Mouse (Mus musculus) intestine, postnatal 0 days (tissue): Measurements from ENCODE around the gene Gm17581. TPM values are rescaled to one million over a fixed set of nuclear protein-coding genes. Genes with fewer than 3 reads are reported as not detected.
"Not testable (repeated sequence)": the region's sequence is repeated elsewhere in the genome, so short reads cannot be mapped to it uniquely, and the experiment has no call there.

Experiments
- ATAC-seq: fragments of 200-750 bp; cut with Nextera tagmentation; 2 replicates; pipeline ENCODE4 v1.8.0; 2017; ENCODE audit warnings: mild to moderate bottlenecking, moderate TSS enrichment, moderate library complexity
- H3K27ac ChIP-seq: fragments of 300-500 bp; sonication (generic); 2 replicates; pipeline ENCODE4 v1.5.1; 2014; ENCODE audit warnings: mild to moderate bottlenecking, low read depth, low read length, moderate library complexity
- H3K27me3 ChIP-seq: fragments of 300-500 bp; sonication (generic); replicated peaks from 2 replicates; pipeline ENCODE4 v1.6.1; 2014; ENCODE audit warnings: low read length, mixed read lengths; ENCODE audit not compliant: control insufficient read depth, insufficient read depth
- H3K36me3 ChIP-seq: fragments of 300-500 bp; sonication (generic); 2 replicates; pipeline ENCODE4 v1.6.1; 2014; ENCODE audit warnings: mild to moderate bottlenecking, moderate library complexity; ENCODE audit not compliant: control insufficient read depth, insufficient read depth
- H3K4me1 ChIP-seq: fragments of 300-500 bp; sonication (generic); replicated peaks from 2 replicates; pipeline ENCODE4 v1.6.1; 2014; ENCODE audit warnings: antibody characterized with exemption, low read length, mixed read lengths; ENCODE audit not compliant: control insufficient read depth, insufficient read depth
- H3K4me2 ChIP-seq: fragments of 300-500 bp; sonication (generic); replicated peaks from 2 replicates; pipeline ENCODE4 v1.6.1; 2014; ENCODE audit warnings: low read depth, mild to moderate bottlenecking, moderate library complexity
- H3K4me3 ChIP-seq: fragments of 300-500 bp; sonication (generic); 2 replicates; pipeline ENCODE4 v1.5.1; 2014; ENCODE audit warnings: low read depth, low read length
- H3K9ac ChIP-seq: fragments of 300-500 bp; sonication (generic); 2 replicates; pipeline ENCODE4 v1.6.1; 2014; ENCODE audit warnings: mild to moderate bottlenecking, low read depth, low read length
- H3K9me3 ChIP-seq: fragments of 300-500 bp; sonication (generic); 2 replicates; pipeline ENCODE4 v1.6.1; 2016; ENCODE audit warnings: mixed run types; ENCODE audit not compliant: control insufficient read depth
- CTCF ChIP-seq: sonication (generic); IDR thresholded peaks from 2 replicates; pipeline ENCODE4 v1.5.1; 2016; ENCODE audit warnings: low read depth, mild to moderate bottlenecking, control low read depth, antibody characterized with exemption, moderate library complexity
- WGBS: fragments of 180-500 bp; shearing (Covaris S2); extraction: QIAGEN DNeasy Blood & Tissue Kit; methylation state at CpG from one replicate; pipeline ENCODE4 v1.1.7; 2014; 5-methylcytosine and 5-hydroxymethylcytosine counted together
- polyA plus RNA-seq: library from polyadenylated mRNA; unstranded; fragments of >200 nt; fragmentation: Nextera tagmentation; extraction: Ambion mirVana; gene quantifications from 2 replicates; pipeline ENCODE4 v1.2.1, GENCODE M21; 2015

Gene Gm17581
- polyA plus RNA-seq, 1 experiment from 2014 or later: not detected

DNA sequence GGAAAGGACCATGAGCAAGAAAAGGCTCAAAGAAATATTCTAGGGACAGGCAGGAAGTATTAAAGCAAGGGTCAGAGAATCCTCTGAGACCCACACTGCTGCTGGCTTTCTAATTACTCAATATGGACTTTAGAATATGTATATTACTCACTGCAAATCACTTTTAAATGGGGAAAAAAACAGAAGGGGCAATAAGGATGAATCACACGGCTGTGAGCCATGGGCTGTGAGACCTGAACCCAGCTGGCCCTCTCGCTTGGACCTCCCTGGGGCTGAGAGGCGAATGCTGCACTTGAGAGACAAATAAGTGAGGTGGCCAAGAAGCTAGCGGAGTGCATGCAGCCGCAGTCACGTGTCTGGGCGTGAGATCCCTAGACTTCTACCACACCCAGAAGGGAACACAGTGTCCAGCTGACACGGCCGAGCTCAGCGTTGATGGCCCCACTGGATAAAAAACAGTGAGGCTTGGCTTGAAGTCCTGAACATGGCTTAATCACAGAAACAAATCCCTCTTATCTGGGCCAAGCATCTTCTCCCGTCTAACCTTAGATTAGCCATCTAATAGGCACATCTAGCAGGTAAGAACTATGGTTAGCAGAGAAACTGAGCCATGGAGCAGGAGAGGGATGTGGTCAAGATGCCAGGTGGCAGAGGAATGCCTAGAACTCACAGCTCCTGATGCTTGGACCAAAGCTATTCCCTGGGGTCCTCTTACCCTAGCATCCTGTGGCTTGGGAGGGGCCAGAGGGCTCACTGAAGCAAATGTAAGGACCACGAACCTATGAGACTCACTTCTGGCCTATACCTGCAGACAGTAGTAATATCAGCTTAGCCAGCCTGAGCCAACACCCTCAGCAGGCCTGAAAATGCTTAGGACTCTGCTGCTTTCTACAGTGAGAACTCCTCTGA lies 18.3 kb downstream of the Gm17581 start:
- Histone ChIP-seq H3K4me2 (no peak overlapping the region), H3K9ac (0 out of 2 replicates have a peak overlapping the region, but pooled peaks have one; percentile 17), H3K4me1 (no peaks in the 10 kb centered on the region), H3K36me3 (peaks cover 66% of the 10 kb centered on the region), H3K27me3 (no peaks in the 10 kb centered on the region), H3K27ac (peak overlapping the region; percentile 73), H3K4me3 (no peak overlapping the region), H3K9me3 (no peaks in the 10 kb centered on the region)
- peak; percentile 86 for ATAC-seq
- WGBS: 59% methylated on average over 12 of the region's 12 CpGs
- no peak for TF ChIP-seq CTCF

GRCm38 (mm10) chr2:155710557-155710956 lies 25.1 kb downstream of the Gm17581 start:
- no peak for ATAC-seq
- H3K27me3 ChIP-seq: no peaks in the 10 kb centered on the region
- WGBS: 81% methylated on average over 11 of the region's 11 CpGs
- H3K36me3 ChIP-seq: peaks cover 82% of the 10 kb centered on the region
- H3K9ac ChIP-seq: no peak overlapping the region
- H3K27ac ChIP-seq: no peak overlapping the region
- H3K4me3 ChIP-seq: no peak overlapping the region
- H3K4me2 ChIP-seq: no peak overlapping the region
- H3K4me1 ChIP-seq: no peaks in the 10 kb centered on the region
- TF ChIP-seq CTCF: no peak
- no peaks in the 10 kb centered on the region for H3K9me3 ChIP-seq

- Histone ChIP-seq H3K9me3 (no peaks in the 10 kb centered on the region), H3K36me3 (peaks cover 69% of the 10 kb centered on the region), H3K27me3 (no peaks in the 10 kb centered on the region), H3K9ac (no peak overlapping the region), H3K4me2 (no peak overlapping the region), H3K4me1 (no peaks in the 10 kb centered on the region), H3K27ac (no peak overlapping the region), H3K4me3 (no peak overlapping the region)
- ATAC-seq: no peak
- TF ChIP-seq CTCF: 0 out of 2 replicates have a peak, but pooled peaks have one; percentile 4
- 78% methylated on average over 4 of the region's 4 CpGs for WGBS
Measured at GRCm38 (mm10) chr2:155707251-155707650, 28.4 kb downstream of the Gm17581 start.

DNA sequence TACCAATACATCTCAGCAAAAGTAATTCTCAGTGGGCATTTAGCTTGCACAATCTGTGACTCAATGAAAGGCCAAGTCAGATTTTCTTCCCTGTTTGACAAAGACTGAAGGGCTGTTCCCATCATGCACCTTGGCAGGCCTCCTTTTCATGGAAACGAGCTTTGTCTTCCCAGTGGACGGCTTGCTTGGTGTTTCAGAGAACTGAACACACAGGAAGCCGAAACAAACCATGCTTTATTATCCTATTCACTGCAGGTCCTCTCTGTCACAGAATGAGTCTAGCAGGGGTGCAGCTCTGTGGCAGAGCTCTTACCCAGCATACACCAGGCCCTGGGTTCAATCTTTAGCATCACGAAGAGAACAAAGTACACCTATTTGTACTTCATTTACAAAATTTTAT lies 32.0 kb downstream of the Gm17581 start:
- TF ChIP-seq CTCF: no peak
- H3K9ac ChIP-seq: no peak overlapping the region
- peaks cover 56% of the 10 kb centered on the region for H3K36me3 ChIP-seq
- no peaks in the 10 kb centered on the region for H3K4me1 ChIP-seq
- H3K4me3 ChIP-seq: no peak overlapping the region
- H3K4me2 ChIP-seq: no peak overlapping the region
- H3K27me3 ChIP-seq: no peaks in the 10 kb centered on the region
- no peaks in the 10 kb centered on the region for H3K9me3 ChIP-seq
- WGBS: 65% methylated on average over 4 of the region's 4 CpGs
- no peak overlapping the region for H3K27ac ChIP-seq
- ATAC-seq: no peak

DNA sequence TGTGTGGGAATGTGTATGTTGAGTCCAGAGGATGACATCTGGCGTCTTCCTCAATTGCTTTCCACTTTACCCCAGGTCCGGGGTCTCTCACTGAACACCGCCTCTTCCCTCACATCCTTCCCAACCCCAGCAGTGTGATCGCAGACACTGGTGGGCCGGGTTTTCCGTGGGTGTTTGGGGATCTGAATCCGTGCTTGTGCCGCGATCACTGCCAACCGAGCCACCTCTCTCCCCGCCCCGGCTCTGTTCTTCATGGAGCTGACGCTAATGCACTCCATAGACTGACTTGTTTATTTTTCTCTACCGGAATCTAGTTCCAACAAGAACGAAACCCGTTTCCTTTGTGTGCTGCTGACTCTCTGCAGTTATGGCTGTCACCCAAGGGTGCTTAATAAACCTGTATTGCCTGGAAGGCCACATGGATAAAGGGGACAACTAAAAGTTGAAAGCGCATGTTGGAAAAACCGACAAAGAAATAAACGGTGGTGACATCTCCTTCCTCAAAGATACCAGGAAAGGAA lies 34.2 kb downstream of the Gm17581 start:
- no peak overlapping the region for H3K4me2 ChIP-seq
- no peaks in the 10 kb centered on the region for H3K4me1 ChIP-seq
- no peak for ATAC-seq
- H3K9ac ChIP-seq: no peak overlapping the region
- H3K36me3 ChIP-seq: peaks cover 39% of the 10 kb centered on the region
- H3K9me3 ChIP-seq: no peaks in the 10 kb centered on the region
- WGBS: 79% methylated on average over 19 of the region's 19 CpGs
- TF ChIP-seq CTCF: no peak
- no peaks in the 10 kb centered on the region for H3K27me3 ChIP-seq
- no peak overlapping the region for H3K4me3 ChIP-seq
- no peak overlapping the region for H3K27ac ChIP-seq

GRCm38 (mm10) chr2:155698443-155698842 lies 37.2 kb downstream of the Gm17581 start:
- H3K27ac ChIP-seq: not testable (repeated sequence)

More at GRCm38 (mm10) chr2:155698443-155698842, 37.2 kb downstream of the Gm17581 start:
- ATAC-seq, H3K27me3 ChIP-seq, H3K4me2 ChIP-seq, H3K9ac ChIP-seq, H3K4me1 ChIP-seq, H3K9me3 ChIP-seq, H3K4me3 ChIP-seq: not testable (repeated sequence)
- H3K36me3 ChIP-seq: peaks cover 23% of the 10 kb centered on the region
- 93% methylated on average over 6 of the region's 6 CpGs for whole genome bisulfite sequencing
